Mouse (Mus musculus) cortical plate, adult 2 months (tissue): Measurements from ENCODE around the gene Mga. TPM values are rescaled to one million over a fixed set of nuclear protein-coding genes. Genes with fewer than 3 reads are reported as not detected.
A peak's percentile ranks its signal among the peaks of the same experiment; 100 is the strongest.

Experiments used
- H3K27ac ChIP-seq: fragments of 200-500 bp; 2 replicates; pipeline ENCODE4 v1.5.1; 2012; ENCODE audit warnings: low read length, control low read depth, inconsistent platforms; ENCODE audit not compliant: insufficient read depth
- H3K4me1 ChIP-seq: fragments of 200-500 bp; 2 replicates; pipeline ENCODE4 v1.6.1; 2011; ENCODE audit warnings: low read length; ENCODE audit not compliant: control insufficient read depth, insufficient read depth
- H3K4me3 ChIP-seq: fragments of 200-500 bp; 2 replicates; pipeline ENCODE4 v1.5.1; 2011; ENCODE audit warnings: mild to moderate bottlenecking, low read length, control low read depth; ENCODE audit not compliant: insufficient read depth
- CTCF ChIP-seq: fragments of 200-500 bp; IDR thresholded peaks from 2 replicates; pipeline ENCODE4 v1.5.1; 2011; ENCODE audit warnings: mild to moderate bottlenecking, control low read depth, low read length; ENCODE audit not compliant: insufficient read depth; ENCODE audit errors: extremely low read depth
- POLR2A ChIP-seq: fragments of 200-500 bp; IDR thresholded peaks from 2 replicates; pipeline ENCODE4 v1.6.1; 2011; ENCODE audit warnings: mild to moderate bottlenecking, low read length, control low read depth; ENCODE audit not compliant: insufficient read depth; ENCODE audit errors: extremely low read depth
- polyA plus RNA-seq: library from polyadenylated mRNA; depleted of rRNA; stranded (reverse); fragments of >200 nt; gene quantifications from 2 replicates; pipeline ENCODE4 v1.2.3, GENCODE M21; 2012

Mga gene
- polyA plus RNA-seq, 1 experiment = 15.8 TPM

DNA sequence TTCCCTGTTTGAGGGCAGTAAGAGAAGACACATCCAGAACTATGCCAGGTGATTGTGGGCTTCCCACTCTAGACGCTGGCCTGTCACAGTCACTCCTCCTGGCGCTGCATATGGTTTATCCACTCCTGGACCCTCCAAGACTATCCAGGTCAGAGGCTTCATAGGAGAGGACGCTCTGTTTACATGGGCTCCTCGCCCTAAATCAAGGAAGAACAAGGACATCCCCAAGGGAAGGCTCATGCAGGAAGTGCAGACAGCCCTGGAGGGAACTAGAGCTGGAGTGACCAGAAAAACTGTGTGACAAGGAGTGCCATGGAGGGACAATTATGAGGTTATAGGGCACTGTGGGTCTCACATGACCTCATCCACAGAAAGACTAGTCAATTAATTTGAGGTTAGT, 100.3 kb downstream of the Mga start:
- Histone ChIP-seq H3K27ac (no peak overlapping the region), H3K4me1 (peaks cover 12% of the 10 kb centered on the region), H3K4me3 (no peak overlapping the region)
- TF ChIP-seq CTCF = no peak
- no peak for TF ChIP-seq POLR2A

DNA sequence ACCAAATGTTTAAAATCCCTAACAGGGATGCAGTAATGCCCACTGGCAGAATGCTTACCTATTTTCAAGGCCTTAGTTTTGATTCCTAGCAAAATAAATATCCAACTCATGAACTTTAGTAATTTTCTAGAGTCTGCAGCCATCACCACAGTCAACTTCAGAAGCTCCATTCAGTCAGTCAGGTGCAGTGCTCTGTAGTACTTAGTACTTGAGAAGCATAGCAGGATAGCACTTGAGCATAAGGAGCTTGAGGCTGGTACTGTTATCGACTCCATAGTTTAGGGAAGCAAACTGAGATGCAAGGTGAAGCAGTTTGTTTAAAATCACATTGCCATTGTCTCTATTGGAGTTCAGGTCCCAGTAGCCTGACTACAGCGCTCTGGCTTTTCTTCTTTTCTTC, 102.7 kb downstream of the Mga start:
- TF ChIP-seq POLR2A (no peak), CTCF (no peak)
- Histone ChIP-seq H3K4me1 (peaks cover 11% of the 10 kb centered on the region), H3K4me3 (no peak overlapping the region), H3K27ac (no peak overlapping the region)

DNA sequence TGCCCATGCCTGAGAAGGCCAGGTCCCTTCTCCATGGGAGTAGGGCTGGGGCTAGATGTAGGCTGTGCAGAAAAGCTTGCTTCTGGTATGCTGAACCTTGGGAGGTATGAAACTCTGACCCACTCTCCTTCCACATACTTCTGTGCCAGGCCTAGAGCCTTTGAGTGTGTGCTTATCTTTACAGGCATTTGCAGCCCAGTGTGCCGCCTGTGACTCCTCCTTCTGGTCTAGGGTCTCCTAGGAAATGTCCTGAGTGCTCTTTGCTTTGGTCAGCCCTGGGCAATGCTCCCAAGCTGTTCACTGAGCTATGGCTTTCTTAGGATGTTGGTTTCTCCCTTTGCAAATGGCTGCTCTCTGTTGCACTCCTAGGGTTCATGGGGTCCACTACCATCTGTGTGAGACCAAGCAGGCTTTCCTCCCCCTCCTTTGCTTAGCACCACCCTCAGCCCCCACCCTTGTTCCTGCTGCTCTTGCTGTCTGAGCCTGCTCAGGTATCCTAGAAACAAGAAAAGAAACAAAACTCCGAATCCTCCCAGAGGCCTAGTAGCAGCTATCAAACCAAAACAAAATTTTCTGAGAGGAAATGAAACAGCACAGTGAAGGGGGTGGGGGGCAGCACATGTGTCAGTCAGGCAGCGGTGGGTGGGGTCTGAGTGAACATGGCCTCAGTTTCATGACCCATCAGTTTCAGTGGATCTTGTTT, 104.0 kb downstream of the Mga start:
- no peak overlapping the region for H3K27ac ChIP-seq
- H3K4me3 ChIP-seq = no peak overlapping the region
- TF ChIP-seq POLR2A (no peak), CTCF (no peak)
- peaks cover 4% of the 10 kb centered on the region for H3K4me1 ChIP-seq

DNA sequence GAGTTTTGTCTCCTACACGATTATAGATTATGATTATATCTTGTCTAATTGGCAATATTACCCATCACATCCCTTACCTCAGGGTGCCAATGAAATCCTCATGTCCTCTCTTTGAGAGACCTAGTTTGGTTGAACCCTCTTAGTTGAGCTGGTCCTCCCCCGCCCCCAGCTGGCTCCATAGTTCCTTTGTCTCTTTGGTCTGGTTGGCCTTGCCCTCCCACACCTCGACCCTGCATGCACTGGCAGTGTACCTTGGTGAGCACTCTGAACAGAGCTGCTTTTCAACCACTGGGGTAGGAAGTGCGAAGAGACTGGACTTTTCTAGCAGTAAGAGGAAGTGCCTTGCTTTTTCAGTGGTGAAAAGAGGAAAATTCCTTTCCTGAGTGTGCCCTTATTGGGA, 104.9 kb downstream of the Mga start:
- H3K4me3 ChIP-seq = no peak overlapping the region

DNA sequence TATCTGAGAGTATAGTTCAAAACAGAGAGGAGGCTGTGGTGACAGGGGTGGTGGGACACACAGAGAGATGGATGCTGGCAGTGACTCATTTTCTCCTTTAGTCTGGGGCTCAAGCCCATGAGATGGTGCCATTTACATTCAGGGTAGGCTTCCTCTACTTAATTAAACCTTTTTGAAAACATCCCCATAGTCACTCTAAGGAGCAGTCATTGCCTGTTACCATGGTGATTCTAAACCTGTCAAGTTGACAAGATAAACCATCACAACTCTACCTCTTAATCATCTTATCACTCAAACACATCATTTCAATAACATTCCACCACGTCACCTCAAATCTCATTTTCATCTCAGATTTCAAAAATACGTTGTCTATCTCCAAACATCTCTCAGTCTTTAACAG, 106.9 kb downstream of the Mga start:
- H3K27ac ChIP-seq = no peak overlapping the region
- peaks cover 4% of the 10 kb centered on the region for H3K4me1 ChIP-seq
- H3K4me3 ChIP-seq = no peak overlapping the region
- TF ChIP-seq CTCF (no peak), POLR2A (no peak)

More for the DNA sequence above, 104.9 kb downstream of the Mga start:
- TF ChIP-seq POLR2A (no peak), CTCF (no peak)
- no peak overlapping the region for H3K27ac ChIP-seq
- H3K4me1 ChIP-seq = peaks cover 2% of the 10 kb centered on the region

DNA sequence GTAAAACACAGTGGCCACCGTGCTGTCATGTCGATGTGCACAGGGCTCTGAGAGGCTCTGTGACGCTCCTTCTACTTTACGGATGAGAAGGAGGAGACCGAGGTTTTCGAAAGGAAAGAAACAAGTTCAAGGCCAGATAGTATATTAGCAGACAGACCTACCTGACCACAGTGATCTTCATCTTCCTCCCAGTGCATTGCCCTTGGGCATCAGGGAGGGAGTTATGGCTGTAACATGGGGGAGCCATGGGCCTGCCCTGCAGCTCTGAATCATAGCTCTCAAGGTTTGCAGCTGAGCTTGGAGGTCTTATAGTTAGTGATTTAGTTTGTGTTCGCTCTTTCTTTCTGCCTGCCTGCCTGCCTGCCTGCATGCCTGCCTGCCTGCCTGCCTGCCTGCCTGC, 109.7 kb downstream of the Mga start:
- no peak overlapping the region for H3K4me3 ChIP-seq
- TF ChIP-seq POLR2A = no peak
- TF ChIP-seq CTCF = no peak
- H3K4me1 ChIP-seq = peaks cover 6% of the 10 kb centered on the region
- no peak overlapping the region for H3K27ac ChIP-seq

DNA sequence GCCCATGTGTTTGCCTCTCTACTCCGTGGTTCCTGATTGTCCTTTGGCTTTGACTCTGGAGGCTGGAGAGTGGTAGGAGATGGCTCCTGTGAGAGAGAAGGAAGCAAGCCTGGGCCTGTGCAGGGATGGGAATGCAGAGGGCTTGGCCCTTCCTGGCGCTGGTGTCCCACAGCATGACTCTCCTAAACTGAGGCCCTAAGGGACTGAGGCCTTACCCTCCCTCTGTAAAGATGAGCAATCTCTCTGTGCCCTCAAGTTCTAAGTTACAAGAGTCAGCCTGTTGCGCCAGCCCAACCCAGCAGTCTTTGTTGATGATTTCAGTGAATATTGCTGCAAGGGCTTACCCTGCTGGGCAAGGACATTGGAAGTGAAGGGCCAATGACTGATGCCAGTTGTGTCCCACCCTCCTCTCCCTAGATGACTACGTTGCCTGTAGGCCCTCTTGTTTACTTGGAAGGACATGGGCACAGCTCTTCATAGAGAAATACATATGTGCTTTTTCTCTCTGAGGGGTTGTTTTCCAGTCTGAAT, 110.7 kb downstream of the Mga start:
- TF ChIP-seq CTCF (no peak), POLR2A (no peak)
- Histone ChIP-seq H3K4me3 (no peak overlapping the region), H3K27ac (no peak overlapping the region), H3K4me1 (peaks cover 7% of the 10 kb centered on the region)

DNA sequence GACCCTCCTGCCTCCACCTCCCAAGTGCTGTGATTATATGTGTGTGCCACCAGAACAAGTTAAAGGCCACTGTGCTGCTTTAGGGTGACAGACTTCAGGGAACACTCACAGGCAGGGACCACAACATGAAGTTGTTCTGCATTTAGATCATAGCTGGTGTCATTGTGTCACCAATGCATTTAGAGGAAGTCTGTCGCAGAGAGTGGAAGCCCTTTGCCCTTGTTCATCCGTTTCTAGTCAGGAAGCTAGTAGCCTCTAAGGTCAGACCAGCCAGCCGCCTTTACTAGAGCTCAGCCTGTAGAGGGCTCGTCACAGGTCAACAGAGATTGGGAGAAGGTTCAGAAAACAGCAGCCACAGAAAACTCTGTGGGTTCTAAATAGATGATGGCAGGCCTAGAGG, 111.6 kb downstream of the Mga start:
- peaks cover 7% of the 10 kb centered on the region for H3K4me1 ChIP-seq
- no peak overlapping the region for H3K27ac ChIP-seq
- H3K4me3 ChIP-seq = no peak overlapping the region
- TF ChIP-seq CTCF (no peak), POLR2A (no peak)

DNA sequence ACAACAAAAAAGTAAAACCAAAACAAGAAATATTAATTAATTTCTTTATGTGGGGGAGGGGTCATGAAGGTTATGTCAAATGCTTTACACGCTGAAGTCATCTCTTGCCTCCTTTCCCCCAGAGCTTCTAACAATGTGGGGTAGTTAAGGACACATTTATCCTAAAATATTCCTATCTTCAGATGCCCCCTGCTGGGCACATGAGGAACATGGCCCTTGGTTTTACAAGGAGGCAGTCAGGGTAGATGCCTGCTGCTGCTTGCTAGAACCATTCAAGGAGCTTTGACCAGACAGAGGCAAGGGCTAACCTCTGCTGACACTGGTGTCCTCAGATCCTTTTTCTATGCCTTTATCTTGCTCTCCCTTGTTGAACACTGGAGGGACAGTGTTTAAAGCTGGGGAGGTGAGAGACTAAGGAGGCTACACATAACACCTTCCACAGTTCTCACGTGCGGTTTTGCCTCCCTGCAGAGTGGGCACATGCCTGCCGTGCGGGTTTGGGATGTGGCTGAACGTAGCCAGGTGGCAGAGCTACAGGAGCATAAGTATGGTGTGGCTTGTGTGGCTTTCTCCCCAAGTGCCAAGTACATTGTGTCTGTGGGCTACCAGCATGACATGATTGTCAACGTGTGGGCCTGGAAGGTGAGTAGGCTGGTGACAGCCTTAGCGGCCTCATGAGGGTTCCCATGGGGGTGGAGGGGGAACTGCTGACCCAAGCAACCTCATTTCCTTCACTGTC, 114.6 kb downstream of the Mga start:
- TF ChIP-seq CTCF (peak; percentile 73), POLR2A (no peak)
- Histone ChIP-seq H3K27ac (no peak overlapping the region), H3K4me1 (peaks cover 7% of the 10 kb centered on the region), H3K4me3 (no peak overlapping the region)

DNA sequence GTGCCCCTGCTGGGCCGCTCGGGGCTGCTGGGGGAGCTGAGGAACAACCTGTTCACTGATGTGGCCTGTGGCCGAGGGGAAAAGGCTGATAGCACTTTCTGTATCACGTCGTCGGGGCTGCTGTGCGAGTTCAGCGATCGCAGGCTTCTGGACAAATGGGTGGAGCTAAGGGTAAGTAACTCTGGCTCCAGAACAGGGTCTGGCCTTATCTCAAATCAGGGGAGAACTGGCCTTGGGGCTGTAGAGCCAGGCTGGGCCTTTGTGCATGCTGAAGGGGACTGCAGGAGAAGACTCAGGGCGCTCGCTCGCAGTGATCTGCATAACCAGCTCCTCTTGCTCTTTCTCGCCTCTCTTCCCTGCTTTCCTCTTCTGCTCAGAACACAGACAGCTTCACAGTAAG, 115.9 kb downstream of the Mga start:
- H3K4me3 ChIP-seq = no peak overlapping the region
- TF ChIP-seq POLR2A (no peak), CTCF (no peak)
- no peak overlapping the region for H3K27ac ChIP-seq
- peaks cover 3% of the 10 kb centered on the region for H3K4me1 ChIP-seq
